Mouse (Mus musculus) hindbrain, embryonic 13.5 days (tissue): Measurements from ENCODE around the gene Pold1. TPM values are rescaled to one million over a fixed set of nuclear protein-coding genes. Genes with fewer than 3 reads are reported as not detected.

Experiments
- ATAC-seq: fragments of 200-750 bp; cut with Nextera tagmentation; 2 replicates; pipeline ENCODE4 v1.8.0; 2017; ENCODE audit warnings: moderate TSS enrichment; ENCODE audit not compliant: low FRiP score
- H3K27ac ChIP-seq: fragments of 300-500 bp; sonication (generic); 2 replicates; pipeline ENCODE4 v1.5.1; 2015; ENCODE audit warnings: inconsistent platforms, mild to moderate bottlenecking, moderate library complexity
- H3K27me3 ChIP-seq: fragments of 300-500 bp; sonication (generic); 2 replicates; pipeline ENCODE4 v1.6.1; 2015; ENCODE audit warnings: mild to moderate bottlenecking, inconsistent platforms
- H3K36me3 ChIP-seq: fragments of 300-500 bp; sonication (generic); 2 replicates; pipeline ENCODE4 v1.6.1; 2015; ENCODE audit warnings: mild to moderate bottlenecking, inconsistent platforms
- H3K4me1 ChIP-seq: fragments of 300-500 bp; sonication (generic); replicated peaks from 2 replicates; pipeline ENCODE4 v1.6.1; 2015; ENCODE audit warnings: inconsistent platforms
- H3K4me2 ChIP-seq: fragments of 300-500 bp; sonication (generic); 2 replicates; pipeline ENCODE4 v1.6.1; 2015; ENCODE audit warnings: inconsistent platforms, mild to moderate bottlenecking, moderate library complexity
- H3K4me3 ChIP-seq: fragments of 300-500 bp; sonication (generic); 2 replicates; pipeline ENCODE4 v1.5.1; 2015; ENCODE audit warnings: mild to moderate bottlenecking, inconsistent platforms
- H3K9ac ChIP-seq: fragments of 300-500 bp; sonication (generic); 2 replicates; pipeline ENCODE4 v1.6.1; 2015; ENCODE audit warnings: mild to moderate bottlenecking, inconsistent platforms
- H3K9me3 ChIP-seq: fragments of 300-500 bp; sonication (generic); 2 replicates; pipeline ENCODE4 v1.6.1; 2016; ENCODE audit warnings: inconsistent platforms
- WGBS: fragments of 180-500 bp; shearing (Covaris S2); methylation state at CpG from one replicate; pipeline ENCODE4 v1.1.7; 2015; 5-methylcytosine and 5-hydroxymethylcytosine counted together
- polyA plus RNA-seq: library from polyadenylated mRNA; unstranded; fragments of >200 nt; fragmentation: Nextera tagmentation; extraction: Ambion mirVana; gene quantifications from 2 replicates; pipeline ENCODE4 v1.2.1, GENCODE M21; 2015

Gene Pold1
- polyA plus RNA-seq, 1 experiment from 2014 or later = 24.4 TPM

- peaks cover 21% of the 10 kb centered on the region; the same call in 1 of the 2 replicates for H3K27me3 ChIP-seq
- peak overlapping the region; percentile 71 for H3K4me3 ChIP-seq
- H3K9me3 ChIP-seq = no peaks in the 10 kb centered on the region
- peaks cover 31% of the 10 kb centered on the region for H3K36me3 ChIP-seq
- WGBS = 89% methylated on average over 30 of the region's 31 CpGs
- 0 out of 2 replicates have a peak overlapping the region, but pooled peaks have one; percentile 91 for H3K27ac ChIP-seq
- H3K4me1 ChIP-seq = peaks cover 28% of the 10 kb centered on the region
- ATAC-seq = peak; percentile 15
- peak overlapping the region; percentile 70 for H3K4me2 ChIP-seq
- peak overlapping the region; percentile 65; the same call in 1 of the 2 replicates for H3K9ac ChIP-seq
Measured at GRCm38 (mm10) chr7:44552141-44552908, 3.7 kb upstream of the Pold1 start.

GRCm38 (mm10) chr7:44551731-44552130 lies 3.1 kb upstream of the Pold1 start:
- H3K9ac ChIP-seq = no peak overlapping the region
- H3K4me1 ChIP-seq = peaks cover 30% of the 10 kb centered on the region
- no peak overlapping the region for H3K27ac ChIP-seq
- H3K27me3 ChIP-seq = peaks cover 15% of the 10 kb centered on the region; the same call in 1 of the 2 replicates
- no peak overlapping the region for H3K4me3 ChIP-seq
- peaks cover 31% of the 10 kb centered on the region for H3K36me3 ChIP-seq
- WGBS = 83% methylated on average over 22 of the region's 22 CpGs
- no peaks in the 10 kb centered on the region for H3K9me3 ChIP-seq
- H3K4me2 ChIP-seq = no peak overlapping the region
- no peak for ATAC-seq

- Histone ChIP-seq H3K36me3 (peaks cover 31% of the 10 kb centered on the region), H3K9me3 (no peaks in the 10 kb centered on the region), H3K27ac (no peak overlapping the region), H3K27me3 (peaks cover 10% of the 10 kb centered on the region; the same call in 1 of the 2 replicates), H3K9ac (no peak overlapping the region), H3K4me1 (peaks cover 30% of the 10 kb centered on the region), H3K4me3 (no peak overlapping the region), H3K4me2 (no peak overlapping the region)
- WGBS = 94% methylated on average over 21 of the region's 21 CpGs
- no peak for ATAC-seq
Measured at GRCm38 (mm10) chr7:44551301-44551700, 2.7 kb upstream of the Pold1 start.

- WGBS = 97% methylated on average over 12 of the region's 12 CpGs
- Histone ChIP-seq H3K9me3 (no peaks in the 10 kb centered on the region), H3K27me3 (0 out of 2 replicates have a peak, but pooled peaks cover 2% of the 10 kb centered on the region), H3K4me3 (no peak overlapping the region), H3K36me3 (peaks cover 31% of the 10 kb centered on the region), H3K4me1 (peaks cover 30% of the 10 kb centered on the region), H3K27ac (no peak overlapping the region), H3K9ac (no peak overlapping the region), H3K4me2 (no peak overlapping the region)
- ATAC-seq = no peak
Measured at GRCm38 (mm10) chr7:44550409-44550678, 1.7 kb upstream of the Pold1 start.

GRCm38 (mm10) chr7:44549621-44550408 lies 1.2 kb upstream of the Pold1 start:
- Histone ChIP-seq H3K36me3 (peaks cover 31% of the 10 kb centered on the region), H3K27me3 (no peaks in the 10 kb centered on the region), H3K4me1 (peaks cover 30% of the 10 kb centered on the region), H3K27ac (no peak overlapping the region), H3K9ac (no peak overlapping the region), H3K4me2 (no peak overlapping the region), H3K9me3 (no peaks in the 10 kb centered on the region), H3K4me3 (no peak overlapping the region)
- ATAC-seq = no peak
- WGBS = 97% methylated on average over 23 of the region's 23 CpGs

- H3K9ac ChIP-seq = peak overlapping the region; percentile 73
- WGBS = 20% methylated on average over 5 of the region's 5 CpGs
- no peaks in the 10 kb centered on the region for H3K9me3 ChIP-seq
Measured at GRCm38 (mm10) chr7:44547725-44548124, 924 bp downstream of the Pold1 start.

GRCm38 (mm10) chr7:44547041-44547440 lies 1.6 kb downstream of the Pold1 start:
- Histone ChIP-seq H3K4me1 (peaks cover 13% of the 10 kb centered on the region), H3K4me2 (peak overlapping the region; percentile 93; the same call in 1 of the 2 replicates), H3K27me3 (no peaks in the 10 kb centered on the region), H3K27ac (no peak overlapping the region), H3K36me3 (peaks cover 33% of the 10 kb centered on the region), H3K4me3 (no peak overlapping the region), H3K9me3 (no peaks in the 10 kb centered on the region), H3K9ac (peak overlapping the region; percentile 73)
- no peak for ATAC-seq
- 99% methylated on average over 13 of the region's 13 CpGs for WGBS

More at GRCm38 (mm10) chr7:44547725-44548124, 924 bp downstream of the Pold1 start:
- Histone ChIP-seq H3K27ac (no peak overlapping the region), H3K4me3 (peak overlapping the region; percentile 58), H3K27me3 (no peaks in the 10 kb centered on the region), H3K4me2 (peak overlapping the region; percentile 93), H3K4me1 (peaks cover 18% of the 10 kb centered on the region), H3K36me3 (peaks cover 31% of the 10 kb centered on the region)
- no peak for ATAC-seq

- Histone ChIP-seq H3K4me1 (peaks cover 13% of the 10 kb centered on the region), H3K27ac (no peak overlapping the region), H3K4me2 (no peak overlapping the region), H3K4me3 (no peak overlapping the region), H3K36me3 (peaks cover 32% of the 10 kb centered on the region), H3K9me3 (no peaks in the 10 kb centered on the region), H3K27me3 (no peaks in the 10 kb centered on the region), H3K9ac (no peak overlapping the region)
- no peak for ATAC-seq
- 98% methylated on average over 3 of the region's 3 CpGs for WGBS
Measured at GRCm38 (mm10) chr7:44546274-44546673, 2.4 kb downstream of the Pold1 start.

- no peaks in the 10 kb centered on the region for H3K9me3 ChIP-seq
- H3K27ac ChIP-seq = no peak overlapping the region
- 80% methylated on average over 12 of the region's 12 CpGs for WGBS
- H3K4me3 ChIP-seq = no peak overlapping the region
- peaks cover 10% of the 10 kb centered on the region for H3K4me1 ChIP-seq
- no peaks in the 10 kb centered on the region for H3K27me3 ChIP-seq
- peaks cover 45% of the 10 kb centered on the region for H3K36me3 ChIP-seq
- ATAC-seq = no peak
- H3K4me2 ChIP-seq = no peak overlapping the region
- H3K9ac ChIP-seq = no peak overlapping the region
Measured at GRCm38 (mm10) chr7:44543071-44543470, 5.6 kb downstream of the Pold1 start.

- ATAC-seq = no peak
- WGBS = 94% methylated on average over 11 of the region's 11 CpGs
Measured at GRCm38 (mm10) chr7:44542555-44542954, 6.1 kb downstream of the Pold1 start.

GRCm38 (mm10) chr7:44538756-44539624 lies 9.7 kb downstream of the Pold1 start:
- H3K4me2 ChIP-seq = no peak overlapping the region

More at GRCm38 (mm10) chr7:44542555-44542954, 6.1 kb downstream of the Pold1 start:
- H3K27me3 ChIP-seq = no peaks in the 10 kb centered on the region
- H3K36me3 ChIP-seq = peaks cover 50% of the 10 kb centered on the region
- H3K9ac ChIP-seq = no peak overlapping the region
- no peaks in the 10 kb centered on the region for H3K9me3 ChIP-seq
- no peak overlapping the region for H3K4me3 ChIP-seq
- no peak overlapping the region for H3K4me2 ChIP-seq
- peaks cover 4% of the 10 kb centered on the region for H3K4me1 ChIP-seq
- no peak overlapping the region for H3K27ac ChIP-seq

GRCm38 (mm10) chr7:44537496-44537895 lies 11.2 kb downstream of the Pold1 start:
- Histone ChIP-seq H3K4me1 (no peaks in the 10 kb centered on the region), H3K36me3 (peaks cover 90% of the 10 kb centered on the region), H3K4me2 (no peak overlapping the region), H3K9ac (0 out of 2 replicates have a peak overlapping the region, but pooled peaks have one; percentile 1), H3K9me3 (no peaks in the 10 kb centered on the region), H3K27ac (no peak overlapping the region), H3K27me3 (no peaks in the 10 kb centered on the region), H3K4me3 (no peak overlapping the region)
- WGBS = 93% methylated on average over 13 of the region's 13 CpGs
- ATAC-seq = no peak

More at GRCm38 (mm10) chr7:44538756-44539624, 9.7 kb downstream of the Pold1 start:
- Histone ChIP-seq H3K9me3 (no peaks in the 10 kb centered on the region), H3K9ac (no peak overlapping the region), H3K4me1 (no peaks in the 10 kb centered on the region), H3K27ac (no peak overlapping the region), H3K36me3 (peaks cover 83% of the 10 kb centered on the region), H3K4me3 (no peak overlapping the region), H3K27me3 (no peaks in the 10 kb centered on the region)
- WGBS = 93% methylated on average over 41 of the region's 41 CpGs
- no peak for ATAC-seq
